Mouse (Mus musculus): Measurements from ENCODE around the gene Rapgef4. TPM values are rescaled to one million over a fixed set of nuclear protein-coding genes. Genes with fewer than 3 reads are reported as not detected.

The Rapgef4 gene
- total and polyA plus RNA-seq, 3 experiments = 15.3 to 38.9 (median 25.4) TPM

GRCm38 (mm10) chr2:72206530-72207248, 225.6 kb downstream of the Rapgef4 start:
- WGBS = 82% methylated on average over 4 of the region's 4 CpGs
- no peak for DNase-seq
- no peaks in the 10 kb centered on the region for H3K79me2 ChIP-seq (replicated peaks; ENCODE audit: control insufficient read depth, insufficient read depth, low read length)
- no peak overlapping the region for H3K9ac ChIP-seq (ENCODE audit: low read depth, low read length)
- H3K27ac ChIP-seq = no peak overlapping the region
- no peak overlapping the region for H3K4me3 ChIP-seq
- H3K27me3 ChIP-seq (ENCODE audit: control insufficient read depth, insufficient read depth, low read length) = no peaks in the 10 kb centered on the region
- TF ChIP-seq POLR2A (IDR thresholded peaks at IDR 0.05; ENCODE audit: insufficient read depth, low read depth, low read length) = no peak
- TF ChIP-seq CTCF (IDR thresholded peaks at IDR 0.05) = no peak
- TF ChIP-seq EP300 (IDR thresholded peaks at IDR 0.05; ENCODE audit: insufficient read depth, low read depth, low read length) = no peak
- peaks cover 10% of the 10 kb centered on the region for H3K36me3 ChIP-seq (ENCODE audit: control insufficient read depth, insufficient read depth, low read length)
- intact Hi-C loops (cut with DNase I) = no loop called here
- H3K4me1 ChIP-seq (ENCODE audit: control insufficient read depth, insufficient read depth, low read length) = peaks cover 4% of the 10 kb centered on the region

DNA sequence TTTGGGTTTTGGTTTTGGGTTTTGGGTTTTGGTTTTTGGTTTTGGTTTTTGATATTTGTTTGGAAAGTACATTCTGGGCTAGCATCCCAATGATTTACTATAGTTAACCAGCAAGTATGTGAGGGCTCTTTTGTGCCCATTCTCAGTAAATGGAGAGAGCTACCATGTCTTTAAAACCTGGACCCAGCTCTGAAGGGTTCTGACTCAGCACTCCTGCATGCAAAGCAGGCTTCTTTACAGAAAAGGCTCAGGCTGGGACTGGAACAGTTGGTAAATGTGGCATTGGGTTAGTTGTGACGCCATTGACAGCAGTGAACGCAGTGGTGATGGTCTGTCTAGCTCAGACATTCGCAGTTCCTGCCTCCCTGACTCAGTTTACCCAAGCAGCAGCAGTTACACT, 236.3 kb downstream of the Rapgef4 start:
- intact Hi-C loops (cut with DNase I) = no loop called here
- Histone ChIP-seq H3K4me1 (ENCODE audit: control insufficient read depth, insufficient read depth, low read length) (no peaks in the 10 kb centered on the region), H3K79me2 (replicated peaks; ENCODE audit: control insufficient read depth, insufficient read depth, low read length) (no peaks in the 10 kb centered on the region), H3K4me3 (no peak overlapping the region), H3K27me3 (ENCODE audit: control insufficient read depth, insufficient read depth, low read length) (no peaks in the 10 kb centered on the region), H3K9ac (ENCODE audit: low read depth, low read length) (no peak overlapping the region), H3K36me3 (ENCODE audit: control insufficient read depth, insufficient read depth, low read length) (no peaks in the 10 kb centered on the region), H3K27ac (no peak overlapping the region)
- no peak for DNase-seq
- WGBS = 81% methylated on average over 3 of the region's 3 CpGs
- TF ChIP-seq EP300 (IDR thresholded peaks at IDR 0.05; ENCODE audit: insufficient read depth, low read depth, low read length) (no peak), POLR2A (IDR thresholded peaks at IDR 0.05; ENCODE audit: insufficient read depth, low read depth, low read length) (no peak), CTCF (IDR thresholded peaks at IDR 0.05) (no peak)

DNA sequence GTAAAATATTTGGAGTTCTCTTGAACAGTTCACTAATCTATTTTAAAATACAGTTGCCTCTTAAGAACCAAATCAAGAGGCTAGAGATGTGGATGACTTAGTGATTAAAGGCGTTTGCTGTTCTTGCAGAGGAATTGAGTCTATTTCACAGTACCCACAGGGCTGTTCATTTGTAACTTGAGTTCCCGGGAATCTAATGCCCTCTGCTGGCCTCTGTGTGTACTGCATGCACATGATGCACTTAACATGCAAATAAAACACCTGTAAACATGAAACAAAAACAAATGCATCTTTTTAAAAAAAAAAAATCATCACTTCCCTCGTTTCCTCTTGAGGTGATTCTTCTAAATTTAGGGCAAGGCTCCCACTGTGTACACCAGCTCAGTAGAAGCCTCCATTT, 238.9 kb downstream of the Rapgef4 start:
- H3K27me3 ChIP-seq (ENCODE audit: control insufficient read depth, insufficient read depth, low read length) = no peaks in the 10 kb centered on the region
- TF ChIP-seq CTCF (IDR thresholded peaks at IDR 0.05) (peak; percentile 94), EP300 (IDR thresholded peaks at IDR 0.05; ENCODE audit: insufficient read depth, low read depth, low read length) (no peak), POLR2A (IDR thresholded peaks at IDR 0.05; ENCODE audit: insufficient read depth, low read depth, low read length) (no peak)
- WGBS = 33% methylated on average over 3 of the region's 3 CpGs
- DNase-seq = peak in 1 of 2 experiments; percentile 57
- no peaks in the 10 kb centered on the region for H3K36me3 ChIP-seq (ENCODE audit: control insufficient read depth, insufficient read depth, low read length)
- no peak overlapping the region for H3K27ac ChIP-seq
- H3K4me1 ChIP-seq (ENCODE audit: control insufficient read depth, insufficient read depth, low read length) = no peaks in the 10 kb centered on the region
- no peaks in the 10 kb centered on the region for H3K79me2 ChIP-seq (replicated peaks; ENCODE audit: control insufficient read depth, insufficient read depth, low read length)
- no peak overlapping the region for H3K4me3 ChIP-seq
- H3K9ac ChIP-seq (ENCODE audit: low read depth, low read length) = no peak overlapping the region
- intact Hi-C loops (cut with DNase I) = loop anchor here (1.0 kb wide), 1 partner anchor 182 kb away; no protein-coding TSS in a partner anchor

DNA sequence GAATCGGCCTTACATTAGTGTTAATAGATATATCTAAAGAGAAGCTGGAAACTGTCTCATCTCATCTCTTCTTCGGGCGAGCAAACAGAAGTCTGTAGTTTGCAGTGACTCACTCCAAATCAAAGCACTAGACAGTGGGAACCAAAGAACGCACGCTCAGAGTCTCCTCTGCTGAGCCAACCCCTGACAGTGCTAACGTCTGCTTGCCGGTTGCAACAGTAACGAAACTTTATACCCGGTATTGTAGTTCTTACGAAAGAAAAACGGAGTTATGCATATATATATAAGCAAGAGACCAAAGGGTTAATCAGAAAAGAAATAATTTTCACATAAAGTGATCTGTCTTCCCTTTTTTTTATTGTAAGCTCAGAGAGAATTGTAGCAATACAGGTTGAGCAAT, 240.2 kb downstream of the Rapgef4 start:
- Histone ChIP-seq H3K36me3 (ENCODE audit: control insufficient read depth, insufficient read depth, low read length) (no peaks in the 10 kb centered on the region), H3K27ac (no peak overlapping the region), H3K79me2 (replicated peaks; ENCODE audit: control insufficient read depth, insufficient read depth, low read length) (no peaks in the 10 kb centered on the region), H3K9ac (ENCODE audit: low read depth, low read length) (no peak overlapping the region), H3K27me3 (ENCODE audit: control insufficient read depth, insufficient read depth, low read length) (no peaks in the 10 kb centered on the region), H3K4me1 (ENCODE audit: control insufficient read depth, insufficient read depth, low read length) (no peaks in the 10 kb centered on the region), H3K4me3 (no peak overlapping the region)
- TF ChIP-seq POLR2A (IDR thresholded peaks at IDR 0.05; ENCODE audit: insufficient read depth, low read depth, low read length) = no peak
- TF ChIP-seq EP300 (IDR thresholded peaks at IDR 0.05; ENCODE audit: insufficient read depth, low read depth, low read length) = no peak
- no peak for TF ChIP-seq CTCF (IDR thresholded peaks at IDR 0.05)
- 81% methylated on average over 11 of the region's 11 CpGs for WGBS
- DNase-seq = no peak
- intact Hi-C loops (cut with DNase I) = no loop called here

GRCm38 (mm10) chr2:72221706-72222105, 240.7 kb downstream of the Rapgef4 start:
- Histone ChIP-seq H3K36me3 (ENCODE audit: control insufficient read depth, insufficient read depth, low read length) (no peaks in the 10 kb centered on the region), H3K9ac (ENCODE audit: low read depth, low read length) (no peak overlapping the region), H3K27ac (no peak overlapping the region), H3K4me1 (ENCODE audit: control insufficient read depth, insufficient read depth, low read length) (no peaks in the 10 kb centered on the region), H3K4me3 (no peak overlapping the region), H3K27me3 (ENCODE audit: control insufficient read depth, insufficient read depth, low read length) (no peaks in the 10 kb centered on the region), H3K79me2 (replicated peaks; ENCODE audit: control insufficient read depth, insufficient read depth, low read length) (no peaks in the 10 kb centered on the region)
- DNase-seq = no peak
- intact Hi-C loops (cut with DNase I) = no loop called here
- no peak for TF ChIP-seq EP300 (IDR thresholded peaks at IDR 0.05; ENCODE audit: insufficient read depth, low read depth, low read length)
- TF ChIP-seq CTCF (IDR thresholded peaks at IDR 0.05) = no peak
- no peak for TF ChIP-seq POLR2A (IDR thresholded peaks at IDR 0.05; ENCODE audit: insufficient read depth, low read depth, low read length)
- WGBS = 47% methylated on average over 7 of the region's 7 CpGs

DNA sequence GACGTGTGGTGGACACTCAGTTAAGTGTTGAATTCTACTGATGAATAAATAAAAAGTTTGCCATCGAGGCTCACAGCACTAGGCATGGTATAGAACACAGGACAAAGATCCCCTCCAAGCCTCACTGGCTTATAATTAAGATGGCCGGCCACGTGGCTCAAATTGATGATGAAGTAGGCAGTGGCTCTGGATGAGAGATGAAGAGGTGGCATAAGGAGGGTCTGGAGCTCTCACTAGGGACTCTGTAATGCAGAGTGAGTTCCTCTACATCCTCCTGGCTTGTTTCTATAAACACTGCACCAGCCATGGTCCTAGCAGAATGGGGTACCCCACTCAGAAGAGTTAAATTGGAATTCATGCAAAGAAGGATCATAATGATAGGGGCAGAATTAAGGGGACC, 241.2 kb downstream of the Rapgef4 start:
- no peak overlapping the region for H3K9ac ChIP-seq (ENCODE audit: low read depth, low read length)
- no peak for DNase-seq
- intact Hi-C loops (cut with DNase I) = no loop called here
- H3K4me1 ChIP-seq (ENCODE audit: control insufficient read depth, insufficient read depth, low read length) = no peaks in the 10 kb centered on the region
- H3K4me3 ChIP-seq = no peak overlapping the region
- no peaks in the 10 kb centered on the region for H3K79me2 ChIP-seq (replicated peaks; ENCODE audit: control insufficient read depth, insufficient read depth, low read length)
- TF ChIP-seq CTCF (IDR thresholded peaks at IDR 0.05) (no peak), POLR2A (IDR thresholded peaks at IDR 0.05; ENCODE audit: insufficient read depth, low read depth, low read length) (no peak), EP300 (IDR thresholded peaks at IDR 0.05; ENCODE audit: insufficient read depth, low read depth, low read length) (no peak)
- no peaks in the 10 kb centered on the region for H3K27me3 ChIP-seq (ENCODE audit: control insufficient read depth, insufficient read depth, low read length)
- H3K36me3 ChIP-seq (ENCODE audit: control insufficient read depth, insufficient read depth, low read length) = no peaks in the 10 kb centered on the region
- WGBS = 87% methylated on average over 4 of the region's 4 CpGs
- no peak overlapping the region for H3K27ac ChIP-seq

All from heart, adult 2 months (tissue).